Mouse (Mus musculus) brain, embryonic 14.5 days (tissue): Measurements from ENCODE around the gene Plxna2.

Experiments
- CTCF ChIP-seq: fragments of 200-500 bp; IDR thresholded peaks from 2 replicates; pipeline ENCODE4 v1.5.1; 2012; ENCODE audit warnings: inconsistent platforms, mild to moderate bottlenecking, moderate library complexity, borderline replicate concordance; ENCODE audit not compliant: insufficient read depth, insufficient read length; ENCODE audit errors: extremely low read depth
- POLR2A ChIP-seq: fragments of 200-500 bp; IDR thresholded peaks from 2 replicates; pipeline ENCODE4 v1.6.1; 2012; ENCODE audit warnings: mild to moderate bottlenecking, inconsistent platforms, borderline replicate concordance; ENCODE audit not compliant: poor library complexity, insufficient read depth, insufficient read length, severe bottlenecking; ENCODE audit errors: extremely low read depth

GRCm38 (mm10) chr1:194688161-194688560 is 70.1 kb downstream of the Plxna2 start:
- TF ChIP-seq POLR2A: no peak
- no peak for TF ChIP-seq CTCF
